Comparison of ENCODE assay signal across 9 mouse cellular contexts in the genomic region with DNA sequence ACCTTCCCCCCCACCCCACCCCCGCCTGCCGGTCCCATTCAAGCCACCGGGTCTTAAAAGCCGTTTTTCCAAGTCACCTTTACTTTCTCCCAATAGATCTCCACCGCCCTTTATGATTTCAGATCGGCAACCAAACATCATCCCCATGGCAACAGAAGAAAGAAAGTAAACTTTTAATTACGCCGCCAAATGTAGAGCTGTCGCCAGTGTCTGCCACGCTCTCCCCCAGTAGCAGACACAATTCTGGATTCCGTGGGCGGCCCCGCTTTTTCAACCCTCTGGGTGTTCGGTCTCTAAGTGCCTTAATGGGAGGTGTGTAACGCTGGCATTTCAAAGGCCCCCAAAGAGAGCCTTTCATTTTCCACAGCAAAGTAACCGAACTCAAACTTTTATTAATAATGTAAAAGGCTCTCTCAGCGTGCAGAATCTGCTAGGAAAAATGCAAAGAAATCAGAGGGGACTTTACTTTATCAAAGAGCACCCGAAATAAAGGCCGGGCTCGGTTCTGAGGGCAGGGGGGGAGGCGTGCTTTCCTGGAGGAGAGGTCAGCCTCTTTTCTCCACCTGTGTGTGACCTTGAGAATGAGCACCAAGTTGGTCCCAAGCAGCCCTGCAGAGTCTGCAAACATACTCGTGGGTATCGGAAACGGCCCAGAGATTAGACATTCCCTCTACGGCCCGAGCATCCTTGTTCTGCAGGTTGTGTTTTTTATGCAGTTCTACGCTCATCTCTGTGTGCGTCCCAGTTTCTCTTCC. TPM values are rescaled to one million over a fixed set of nuclear protein-coding genes. Genes with fewer than 3 reads are reported as not detected.
DNase-seq lines count a peak whose midpoint lies in the region; ATAC-seq lines count a peak whose summit lies in the region.
"Had no signal": no experiment of that assay in that cellular context is flagged by ENCODE, and none has a peak within 500 bp of the region (broad histone marks: within the 10 kb centered on the region; RNA-seq: fewer than 3 reads in every experiment).

No protein-coding gene starts in this region.

- 10% methylated on average over 28 of the region's 28 CpGs for WGBS in embryonic facial prominence, embryonic 12.5 days
- WGBS in hindbrain, embryonic 13.5 days = 7% methylated on average over 28 of the region's 28 CpGs
- 9% methylated on average over 28 of the region's 28 CpGs for WGBS in neural tube, embryonic 14.5 days

- peak overlapping the region; percentile 23 for H3K4me3 ChIP-seq in embryonic facial prominence, embryonic 12.5 days
- peak overlapping the region; percentile 15 for H3K4me3 ChIP-seq in hindbrain, embryonic 13.5 days
- peak overlapping the region; percentile 8; the same call in 1 of the 2 replicates for H3K4me3 ChIP-seq in neural tube, embryonic 14.5 days (ENCODE audit: low read depth, low read length)

- no peaks in the 10 kb centered on the region for H3K36me3 ChIP-seq in embryonic facial prominence, embryonic 12.5 days
- no peaks in the 10 kb centered on the region for H3K36me3 ChIP-seq in hindbrain, embryonic 13.5 days
- no peaks in the 10 kb centered on the region for H3K36me3 ChIP-seq in neural tube, embryonic 14.5 days (ENCODE audit: control insufficient read depth, insufficient read depth, low read length)

- no peak for ATAC-seq in embryonic facial prominence, embryonic 12.5 days (ENCODE audit: insufficient number of reproducible peaks, insufficient read depth, low FRiP score, low TSS enrichment)
- no peak for ATAC-seq in hindbrain, embryonic 13.5 days (ENCODE audit: low FRiP score)
- no peak for ATAC-seq in neural tube, embryonic 14.5 days (ENCODE audit: low read depth)

- H3K27me3 ChIP-seq in embryonic facial prominence, embryonic 12.5 days = peaks cover 22% of the 10 kb centered on the region
- H3K27me3 ChIP-seq in hindbrain, embryonic 13.5 days = peaks cover 17% of the 10 kb centered on the region; the same call in 1 of the 2 replicates
- H3K27me3 ChIP-seq in neural tube, embryonic 14.5 days (ENCODE audit: control insufficient read depth, insufficient read depth, low read length) = no peaks in the 10 kb centered on the region

- no peak overlapping the region for H3K9ac ChIP-seq in embryonic facial prominence, embryonic 12.5 days
- peak overlapping the region; percentile 15; the same call in 1 of the 2 replicates for H3K9ac ChIP-seq in hindbrain, embryonic 13.5 days
- H3K9ac ChIP-seq in neural tube, embryonic 14.5 days (replicated peaks; ENCODE audit: low read depth, low read length) = no peak overlapping the region

- DNase-seq in layer of hippocampus, adult 8-10 months (ENCODE audit: low spot score in 2 of 2) = peak; percentile 10 to 21
- no peak for DNase-seq in layer of hippocampus, adult 9-10 months (ENCODE audit: low spot score)
- no peak for DNase-seq in c-Kit-positive CD71-positive TER-119-positive erythroid progenitor cells, embryonic 14.5 days (ENCODE audit: low spot score)
- DNase-seq in ovary, postnatal 10 days (ENCODE audit: low spot score) = no peak
- no peak for DNase-seq in ovary, postnatal 14 days (ENCODE audit: low spot score)
- DNase-seq: kidney, adult 11 months had no signal

- H3K4me2 ChIP-seq in embryonic facial prominence, embryonic 12.5 days (replicated peaks) = peak overlapping the region; percentile 38
- H3K4me2 ChIP-seq in hindbrain, embryonic 13.5 days = peak overlapping the region; percentile 53
- H3K4me2 ChIP-seq in neural tube, embryonic 14.5 days (ENCODE audit: low read depth, low read length) = peak overlapping the region; percentile 34; the same call in 1 of the 2 replicates

- H3K4me1 ChIP-seq in embryonic facial prominence, embryonic 12.5 days = 0 out of 2 replicates have a peak, but pooled peaks cover 6% of the 10 kb centered on the region
- H3K4me1 ChIP-seq in hindbrain, embryonic 13.5 days (replicated peaks) = peaks cover 21% of the 10 kb centered on the region
- peaks cover 12% of the 10 kb centered on the region; the same call in 1 of the 2 replicates for H3K4me1 ChIP-seq in neural tube, embryonic 14.5 days (ENCODE audit: control insufficient read depth, insufficient read depth, low read length)

- no peak overlapping the region for H3K27ac ChIP-seq in embryonic facial prominence, embryonic 12.5 days
- H3K27ac ChIP-seq in hindbrain, embryonic 13.5 days = no peak overlapping the region
- H3K27ac ChIP-seq in neural tube, embryonic 14.5 days (ENCODE audit: low read depth, low read length) = no peak overlapping the region

- H3K9me3 ChIP-seq in embryonic facial prominence, embryonic 12.5 days = no peaks in the 10 kb centered on the region
- H3K9me3 ChIP-seq in hindbrain, embryonic 13.5 days = peaks cover 5% of the 10 kb centered on the region; the same call in 1 of the 2 replicates
- no peaks in the 10 kb centered on the region for H3K9me3 ChIP-seq in neural tube, embryonic 14.5 days (ENCODE audit: control insufficient read depth, low read length)

RNA-seq across cellular contexts. Expression of a gene that starts 48.3 kb away (rescaled TPM):
- under 1 TPM; 0.47 to 0.86 (median 0.67) TPM for total RNA-seq in layer of hippocampus, adult 8-10 months (2022)
- polyA plus RNA-seq in embryonic facial prominence, embryonic 12.5 days (2016; fragmentation: Nextera tagmentation; extraction: Ambion mirVana) = 8.1 and 8.2 TPM in 2 replicates
- polyA plus RNA-seq in hindbrain, embryonic 13.5 days (2015; fragmentation: Nextera tagmentation; extraction: Ambion mirVana) = 6.1 and 8.1 TPM in 2 replicates
- polyA plus RNA-seq in neural tube, embryonic 14.5 days (2014; fragmentation: Nextera tagmentation; extraction: Ambion mirVana) = 2.6 and 4.4 TPM in 2 replicates

Comparison
In these comparisons a context has a peak if more than half of its experiments do, and no peak if none do; other contexts are left out.
1. DNase-seq: peak in layer of hippocampus, adult 8-10 months (2 of 2); none in layer of hippocampus, adult 9-10 months (single experiment), c-Kit-positive CD71-positive TER-119-positive erythroid progenitor cells, embryonic 14.5 days (single experiment), ovary, postnatal 10 days (single experiment) and ovary, postnatal 14 days (single experiment).
2. Peak in every context shown above with its lines, with median percentiles within 50 percentile points of each other: H3K4me2 ChIP-seq and H3K4me3 ChIP-seq.